Mouse (Mus musculus) liver, adult 2 months (tissue): Measurements from ENCODE around the gene Tst. TPM values are rescaled to one million over a fixed set of nuclear protein-coding genes. Genes with fewer than 3 reads are reported as not detected.
A peak's percentile ranks its signal among the peaks of the same experiment; 100 is the strongest.

Experiments used
- DNase-seq: peaks from one replicate; pipeline ENCODE4 v3.0.0-alpha.2; 2011; ENCODE audit warnings: low read depth, low spot score; ENCODE audit errors: extremely low read depth
- H3K27ac ChIP-seq: fragments of 200-500 bp; replicated peaks from 2 replicates; pipeline ENCODE4 v1.5.1; 2012; ENCODE audit warnings: low read depth, mild to moderate bottlenecking, control low read depth, inconsistent platforms, low read length; ENCODE audit not compliant: insufficient read depth
- H3K27me3 ChIP-seq: fragments of 200-500 bp; 2 replicates; pipeline ENCODE4 v1.6.1; 2012; ENCODE audit warnings: mild to moderate bottlenecking, moderate library complexity, low read length, inconsistent platforms; ENCODE audit not compliant: control insufficient read depth, insufficient read depth
- H3K36me3 ChIP-seq: fragments of 200-500 bp; 2 replicates; pipeline ENCODE4 v1.6.1; 2012; ENCODE audit warnings: low read length, inconsistent platforms; ENCODE audit not compliant: control insufficient read depth, insufficient read depth
- H3K4me1 ChIP-seq: fragments of 200-500 bp; 2 replicates; pipeline ENCODE4 v1.6.1; 2011; ENCODE audit warnings: low read length; ENCODE audit not compliant: control insufficient read depth, insufficient read depth
- H3K4me3 ChIP-seq: fragments of 200-500 bp; 2 replicates; pipeline ENCODE4 v1.5.1; 2011; ENCODE audit warnings: low read depth, mild to moderate bottlenecking, control low read depth, low read length, moderate library complexity; ENCODE audit not compliant: insufficient read depth
- H3K79me2 ChIP-seq: fragments of 200-500 bp; 2 replicates; pipeline ENCODE4 v1.6.1; 2012; ENCODE audit warnings: inconsistent platforms, mild to moderate bottlenecking, low read length, moderate library complexity; ENCODE audit not compliant: control insufficient read depth, insufficient read depth
- H3K9ac ChIP-seq: fragments of 200-500 bp; 2 replicates; pipeline ENCODE4 v1.6.1; 2012; ENCODE audit warnings: low read depth, mild to moderate bottlenecking, control low read depth, inconsistent platforms, low read length
- CTCF ChIP-seq: fragments of 200-500 bp; IDR thresholded peaks from 2 replicates; pipeline ENCODE4 v1.5.1; 2011; ENCODE audit warnings: low read depth, low read length, control low read depth
- POLR2A ChIP-seq: fragments of 200-500 bp; IDR thresholded peaks from 2 replicates; pipeline ENCODE4 v1.6.1; 2011; ENCODE audit warnings: low read length, control low read depth; ENCODE audit not compliant: insufficient read depth; ENCODE audit errors: extremely low read depth
- WGBS: fragments of 180-500 bp; shearing (Covaris S2); methylation state at CpG from one replicate; pipeline ENCODE4 v1.1.7; 2018; 5-methylcytosine and 5-hydroxymethylcytosine counted together
- polyA plus RNA-seq: library from polyadenylated mRNA; depleted of rRNA; stranded (reverse); fragments of >200 nt; gene quantifications from 2 replicates; pipeline ENCODE4 v1.2.3, GENCODE M21; 2012
- total RNA-seq: library from RNA; depleted of rRNA; stranded (reverse); fragments of >200 nt; gene quantifications from 2 replicates; pipeline ENCODE4 v1.2.3, GENCODE M21; 2014

The Tst gene
- total and polyA plus RNA-seq, 2 experiments: 343 to 621 TPM

DNA sequence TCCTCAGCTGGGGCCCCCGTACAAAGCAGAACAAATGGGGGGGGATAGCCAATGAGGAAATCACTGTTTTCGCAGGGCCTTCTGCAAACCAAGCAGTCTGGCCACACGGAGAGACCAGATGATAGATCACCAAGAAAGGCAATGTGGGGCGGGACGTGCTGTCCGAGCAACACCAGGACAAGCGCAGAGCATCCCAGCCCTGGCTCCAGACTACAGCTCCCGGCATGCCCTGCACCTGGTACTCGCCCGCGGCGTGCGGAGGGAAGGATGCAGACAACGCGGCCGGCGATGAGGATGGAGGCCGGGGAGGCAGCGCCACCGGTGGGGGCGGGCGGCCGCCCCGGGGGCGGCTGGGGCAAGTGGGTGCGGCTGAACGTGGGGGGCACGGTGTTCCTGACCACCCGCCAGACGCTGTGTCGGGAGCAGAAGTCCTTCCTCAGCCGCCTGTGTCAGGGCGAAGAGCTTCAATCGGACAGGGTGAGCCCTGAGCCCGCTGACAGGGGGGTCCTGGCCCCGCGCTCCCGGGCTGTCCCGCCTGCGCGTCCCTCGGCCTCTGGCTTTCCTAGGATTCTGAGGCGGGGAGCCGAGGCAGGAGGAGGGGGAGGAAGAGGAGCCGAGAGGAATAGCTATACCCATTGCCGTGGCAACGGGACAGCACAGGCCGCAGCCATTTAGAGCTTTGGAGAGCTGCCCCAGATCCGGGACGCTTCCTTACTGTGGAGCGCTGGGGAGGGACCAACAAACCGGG, 22.9 kb upstream of the Tst start, which contains the start of gene Kctd17:
TSS of gene Kctd17 (plus strand) at position 174 of the 748 bp plus-strand sequence.
- TF ChIP-seq CTCF (no peak), POLR2A (no peak)
- Histone ChIP-seq H3K27ac (peak within 1 kb of the TSS; percentile 25; the same call in 1 of the 2 replicates), H3K4me3 (peak within 1 kb of the TSS; percentile 62), H3K79me2 (no peaks in the 10 kb centered on the region), H3K27me3 (no peaks in the 10 kb centered on the region), H3K9ac (peak within 1 kb of the TSS; percentile 50), H3K4me1 (peaks cover 16% of the 10 kb centered on the region), H3K36me3 (no peaks in the 10 kb centered on the region)
- WGBS: 6% methylated on average over 51 of the region's 52 CpGs
- DNase-seq: no peak

DNA sequence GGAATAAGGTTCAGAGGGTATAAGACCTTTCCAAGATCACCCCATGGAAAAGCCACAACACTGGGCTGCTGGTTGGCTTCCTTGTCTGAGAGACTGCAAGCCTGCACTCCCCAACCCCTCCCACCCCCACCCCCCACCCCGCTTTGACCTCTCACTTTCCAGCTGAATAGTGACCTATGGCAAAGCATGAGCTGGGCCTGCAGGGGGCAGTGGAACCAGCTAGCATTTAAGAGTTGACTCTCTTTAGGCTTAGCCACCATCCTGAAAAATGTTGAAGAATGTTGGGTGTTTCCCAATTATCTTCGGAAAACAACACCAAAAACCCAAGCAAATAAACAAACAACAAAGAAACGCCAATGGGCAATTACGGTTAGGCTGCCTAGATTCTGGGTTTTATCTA, 19.5 kb upstream of the Tst start:
- TF ChIP-seq CTCF (no peak), POLR2A (no peak)
- Histone ChIP-seq H3K36me3 (no peaks in the 10 kb centered on the region), H3K9ac (no peak overlapping the region), H3K4me1 (0 out of 2 replicates have a peak, but pooled peaks cover 5% of the 10 kb centered on the region), H3K79me2 (no peaks in the 10 kb centered on the region), H3K4me3 (no peak overlapping the region), H3K27me3 (no peaks in the 10 kb centered on the region), H3K27ac (no peak overlapping the region)
- WGBS: 81% methylated on average over 4 of the region's 4 CpGs
- no peak for DNase-seq

DNA sequence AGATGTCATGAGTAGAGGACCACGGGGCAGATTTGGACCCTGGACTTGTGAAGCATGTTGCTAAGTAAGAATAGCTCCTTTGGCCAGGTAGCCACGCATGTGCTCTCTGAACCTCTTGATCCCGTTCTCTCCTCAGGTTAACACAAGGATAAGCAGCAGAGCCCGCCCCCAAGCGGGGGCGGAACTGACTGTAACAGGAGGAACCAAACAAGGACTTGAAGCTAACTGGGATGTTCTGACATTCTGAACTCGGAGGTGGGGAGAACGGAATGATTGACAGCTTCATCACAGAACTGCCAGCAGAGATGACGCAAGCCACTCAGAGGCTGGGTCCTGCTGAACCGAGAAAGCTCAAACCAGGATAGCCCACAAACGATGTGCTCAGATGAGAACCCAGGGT, 18.8 kb upstream of the Tst start:
- Histone ChIP-seq H3K4me3 (no peak overlapping the region), H3K36me3 (no peaks in the 10 kb centered on the region), H3K79me2 (no peaks in the 10 kb centered on the region), H3K9ac (no peak overlapping the region), H3K4me1 (0 out of 2 replicates have a peak, but pooled peaks cover 5% of the 10 kb centered on the region), H3K27ac (peak overlapping the region; percentile 25), H3K27me3 (no peaks in the 10 kb centered on the region)
- WGBS: 9% methylated on average over 11 of the region's 11 CpGs
- peak; percentile 94 for DNase-seq
- TF ChIP-seq CTCF (peak; percentile 16; the same call in 1 of the 2 replicates), POLR2A (no peak)

- H3K9ac ChIP-seq: peak overlapping the region; percentile 70
- peak overlapping the region; percentile 50 for H3K27ac ChIP-seq
- no peaks in the 10 kb centered on the region for H3K36me3 ChIP-seq
- peak overlapping the region; percentile 33; the same call in 1 of the 2 replicates for H3K4me3 ChIP-seq
- 15% methylated on average over 16 of the region's 16 CpGs for WGBS
- TF ChIP-seq POLR2A: no peak
- peak; percentile 89 for TF ChIP-seq CTCF
- H3K27me3 ChIP-seq: no peaks in the 10 kb centered on the region
- no peaks in the 10 kb centered on the region for H3K79me2 ChIP-seq
- H3K4me1 ChIP-seq: peaks cover 6% of the 10 kb centered on the region; the same call in 1 of the 2 replicates
- peak; percentile 61 for DNase-seq
These were observed 16.6 kb upstream of the Tst start for GRCm38 (mm10) chr15:78422046-78422956.

GRCm38 (mm10) chr15:78420395-78420794, 14.7 kb upstream of the Tst start:
- Histone ChIP-seq H3K4me3 (no peak overlapping the region), H3K27ac (no peak overlapping the region), H3K79me2 (no peaks in the 10 kb centered on the region), H3K4me1 (peaks cover 18% of the 10 kb centered on the region; the same call in 1 of the 2 replicates), H3K9ac (no peak overlapping the region), H3K27me3 (no peaks in the 10 kb centered on the region), H3K36me3 (no peaks in the 10 kb centered on the region)
- WGBS: 90% methylated on average over 13 of the region's 13 CpGs
- no peak for DNase-seq
- TF ChIP-seq CTCF (no peak), POLR2A (no peak)
